Mouse (Mus musculus) limb, embryonic 14.5 days (tissue): ENCODE results near the gene Nup107. TPM values are rescaled to one million over a fixed set of nuclear protein-coding genes. Genes with fewer than 3 reads are reported as not detected.

Source experiments
- ATAC-seq: fragments of 200-750 bp; cut with Nextera tagmentation; 2 replicates; pipeline ENCODE4 v1.8.0; 2017; ENCODE audit warnings: low read depth, moderate number of reproducible peaks, moderate TSS enrichment; ENCODE audit not compliant: low FRiP score
- DNase-seq: peaks from one replicate; pipeline ENCODE4 v3.0.0-alpha.2; 2015; ENCODE audit warnings: low spot score
- H3K27ac ChIP-seq: fragments of 300-500 bp; sonication (generic); replicated peaks from 2 replicates; pipeline ENCODE4 v1.5.1; 2014; ENCODE audit warnings: low read depth, mild to moderate bottlenecking, low read length, moderate library complexity, mixed read lengths
- H3K27me3 ChIP-seq: fragments of 300-500 bp; sonication (generic); 2 replicates; pipeline ENCODE4 v1.6.1; 2014; ENCODE audit warnings: low read length, mixed read lengths; ENCODE audit not compliant: control insufficient read depth, insufficient read depth
- H3K36me3 ChIP-seq: fragments of 300-500 bp; sonication (generic); 2 replicates; pipeline ENCODE4 v1.6.1; 2014; ENCODE audit warnings: mild to moderate bottlenecking, low read length, moderate library complexity, mixed read lengths; ENCODE audit not compliant: control insufficient read depth, insufficient read depth
- H3K4me1 ChIP-seq: fragments of 300-500 bp; sonication (generic); 2 replicates; pipeline ENCODE4 v1.6.1; 2014; ENCODE audit warnings: antibody characterized with exemption, low read length, mixed read lengths; ENCODE audit not compliant: control insufficient read depth, insufficient read depth
- H3K4me2 ChIP-seq: fragments of 300-500 bp; sonication (generic); replicated peaks from 2 replicates; pipeline ENCODE4 v1.6.1; 2014; ENCODE audit warnings: low read depth, mild to moderate bottlenecking, low read length, moderate library complexity; ENCODE audit not compliant: severe bottlenecking
- H3K4me3 ChIP-seq: fragments of 300-500 bp; sonication (generic); replicated peaks from 2 replicates; pipeline ENCODE4 v1.5.1; 2014; ENCODE audit warnings: low read length
- H3K9ac ChIP-seq: fragments of 300-500 bp; sonication (generic); 2 replicates; pipeline ENCODE4 v1.6.1; 2014; ENCODE audit warnings: mild to moderate bottlenecking, low read depth, low read length, moderate library complexity; ENCODE audit not compliant: severe bottlenecking
- H3K9me3 ChIP-seq: fragments of 300-500 bp; sonication (generic); 2 replicates; pipeline ENCODE4 v1.6.1; 2016; ENCODE audit warnings: low read length; ENCODE audit not compliant: control insufficient read depth
- POLR2A ChIP-seq: fragments of 200-500 bp; IDR thresholded peaks from 2 replicates; pipeline ENCODE4 v1.8.0; 2012; ENCODE audit warnings: inconsistent platforms, mild to moderate bottlenecking, moderate library complexity, borderline replicate concordance; ENCODE audit not compliant: insufficient read depth, insufficient read length; ENCODE audit errors: extremely low read depth
- WGBS: fragments of 180-500 bp; shearing (Covaris S2); extraction: QIAGEN DNeasy Blood & Tissue Kit; methylation state at CpG from one replicate; pipeline ENCODE4 v1.1.7; 2014; 5-methylcytosine and 5-hydroxymethylcytosine counted together
- polyA plus RNA-seq, 2 experiments: library from polyadenylated mRNA; depleted of rRNA in 1 of 2; stranded (reverse) in 1 of 2; unstranded in 1 of 2; fragments of >200 nt; fragmentation: Nextera tagmentation in 1 of 2; extraction: Ambion mirVana in 1 of 2; gene quantifications; 2 replicates each; pipeline versions ENCODE4 v1.2.1 to v1.2.3; 2012 to 2014

Gene Nup107
- polyA plus RNA-seq, 2 experiments = 53.4 to 61.2 TPM

GRCm38 (mm10) chr10:117836354-117836753 is 43.8 kb upstream of the Nup107 start:
- no peak for TF ChIP-seq POLR2A
- no peaks in the 10 kb centered on the region for H3K36me3 ChIP-seq
- no peaks in the 10 kb centered on the region for H3K9me3 ChIP-seq
- no peak overlapping the region for H3K4me2 ChIP-seq
- no peak overlapping the region for H3K9ac ChIP-seq
- H3K27me3 ChIP-seq = no peaks in the 10 kb centered on the region
- H3K4me3 ChIP-seq = no peak overlapping the region
- 83% methylated on average over 2 of the region's 2 CpGs for WGBS
- H3K27ac ChIP-seq = no peak overlapping the region
- H3K4me1 ChIP-seq = peaks cover 3% of the 10 kb centered on the region
- ATAC-seq (no peak), DNase-seq (no peak)

DNA sequence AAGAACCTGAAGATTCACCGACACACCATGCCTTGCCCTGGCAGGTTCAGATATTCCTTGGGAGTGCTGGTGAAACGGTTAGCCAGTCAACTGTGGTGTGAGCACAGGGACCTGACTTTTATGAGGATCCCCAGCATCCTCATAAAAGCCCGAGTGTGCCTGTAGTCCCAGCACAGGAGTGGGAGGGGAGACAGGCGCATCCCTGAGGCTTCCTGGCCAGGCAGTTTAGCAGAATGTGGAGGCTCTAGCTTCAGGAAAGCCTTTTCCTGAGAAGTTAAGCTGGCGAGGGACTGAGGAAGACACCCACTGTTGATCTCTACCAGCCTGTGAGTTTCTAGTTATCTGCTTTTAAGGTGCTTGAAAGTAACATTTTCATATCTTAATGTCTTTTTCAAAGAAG is 42.9 kb upstream of the Nup107 start:
- Histone ChIP-seq H3K27ac (no peak overlapping the region), H3K4me2 (no peak overlapping the region), H3K4me3 (no peak overlapping the region), H3K4me1 (peaks cover 3% of the 10 kb centered on the region), H3K27me3 (no peaks in the 10 kb centered on the region), H3K9ac (no peak overlapping the region), H3K9me3 (no peaks in the 10 kb centered on the region), H3K36me3 (no peaks in the 10 kb centered on the region)
- 43% methylated on average over 5 of the region's 5 CpGs for WGBS
- no peak for DNase-seq
- ATAC-seq = no peak
- TF ChIP-seq POLR2A = no peak

DNA sequence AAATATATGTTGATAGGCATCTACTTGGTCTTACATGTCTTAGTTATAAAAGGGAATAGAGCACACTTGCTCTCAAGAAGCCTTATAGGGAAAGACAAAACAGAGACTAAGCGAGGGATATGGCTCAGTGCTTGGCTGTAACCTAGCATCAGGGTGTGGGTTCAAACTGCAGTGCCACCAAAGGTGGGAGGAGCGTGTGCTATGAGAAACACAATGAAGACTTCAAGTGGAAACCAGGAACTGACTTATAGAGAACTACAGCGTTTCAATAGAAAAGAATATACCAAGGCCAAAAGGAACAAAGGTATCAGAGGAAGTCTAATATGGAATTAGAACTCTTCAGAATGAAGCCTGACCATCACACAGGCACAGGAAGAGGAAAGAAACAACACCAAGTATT is 38.3 kb upstream of the Nup107 start:
- WGBS = 88% methylated on average over 3 of the region's 3 CpGs
- Histone ChIP-seq H3K27ac (no peak overlapping the region), H3K4me2 (no peak overlapping the region), H3K4me1 (peaks cover 6% of the 10 kb centered on the region), H3K9me3 (no peaks in the 10 kb centered on the region), H3K9ac (no peak overlapping the region), H3K4me3 (no peak overlapping the region), H3K27me3 (no peaks in the 10 kb centered on the region), H3K36me3 (no peaks in the 10 kb centered on the region)
- no peak for ATAC-seq
- no peak for DNase-seq
- TF ChIP-seq POLR2A = no peak

GRCm38 (mm10) chr10:117829472-117830155 is 37.1 kb upstream of the Nup107 start:
- TF ChIP-seq POLR2A = no peak
- DNase-seq (no peak), ATAC-seq (no peak)
- Histone ChIP-seq H3K9me3 (no peaks in the 10 kb centered on the region), H3K4me1 (peaks cover 12% of the 10 kb centered on the region; the same call in 1 of the 2 replicates), H3K4me2 (no peak overlapping the region), H3K27ac (no peak overlapping the region), H3K36me3 (no peaks in the 10 kb centered on the region), H3K4me3 (no peak overlapping the region), H3K9ac (no peak overlapping the region), H3K27me3 (no peaks in the 10 kb centered on the region)
- 92% methylated on average over 7 of the region's 7 CpGs for WGBS

- ATAC-seq (no peak), DNase-seq (no peak)
- Histone ChIP-seq H3K4me1 (peaks cover 12% of the 10 kb centered on the region; the same call in 1 of the 2 replicates), H3K4me3 (no peak overlapping the region), H3K27me3 (no peaks in the 10 kb centered on the region), H3K4me2 (no peak overlapping the region), H3K9me3 (no peaks in the 10 kb centered on the region), H3K9ac (no peak overlapping the region), H3K27ac (no peak overlapping the region), H3K36me3 (peaks cover 2% of the 10 kb centered on the region; the same call in 1 of the 2 replicates)
- 76% methylated on average over 4 of the region's 4 CpGs for WGBS
- TF ChIP-seq POLR2A = no peak
Measured at GRCm38 (mm10) chr10:117829022-117829421, 36.5 kb upstream of the Nup107 start.
